Mouse (Mus musculus): Measurements from ENCODE around the gene Acbd6.

- TF ChIP-seq POLR2A (IDR thresholded peaks at IDR 0.05; ENCODE audit: extremely low read depth, insufficient read depth, low read length) (no peak), CTCF (IDR thresholded peaks at IDR 0.05; ENCODE audit: extremely low read depth, insufficient read depth, low read length) (no peak)
These were observed 106.1 kb downstream of the Acbd6 start for GRCm38 (mm10) chr1:155663994-155664393.
